Mouse (Mus musculus) neural tube, embryonic 14.5 days (tissue): ENCODE results near the gene 4922502D21Rik. TPM values are rescaled to one million over a fixed set of nuclear protein-coding genes. Genes with fewer than 3 reads are reported as not detected.
"Not testable (repeated sequence)": the region's sequence is repeated elsewhere in the genome, so short reads cannot be mapped to it uniquely, and the experiment has no call there.

Source experiments
- ATAC-seq: fragments of 200-750 bp; cut with Nextera tagmentation; 2 replicates; pipeline ENCODE4 v1.8.0; 2017; ENCODE audit warnings: low read depth, mild to moderate bottlenecking, moderate TSS enrichment, moderate library complexity
- H3K27ac ChIP-seq: fragments of 300-500 bp; sonication (generic); 2 replicates; pipeline ENCODE4 v1.5.1; 2014; ENCODE audit warnings: low read depth, mild to moderate bottlenecking, control low read depth, low read length, moderate library complexity, mixed read lengths
- H3K27me3 ChIP-seq: fragments of 300-500 bp; sonication (generic); 2 replicates; pipeline ENCODE4 v1.6.1; 2014; ENCODE audit warnings: low read length; ENCODE audit not compliant: control insufficient read depth, insufficient read depth
- H3K36me3 ChIP-seq: fragments of 300-500 bp; sonication (generic); 2 replicates; pipeline ENCODE4 v1.6.1; 2014; ENCODE audit warnings: low read length, mixed read lengths; ENCODE audit not compliant: control insufficient read depth, insufficient read depth
- H3K4me1 ChIP-seq: fragments of 300-500 bp; sonication (generic); 2 replicates; pipeline ENCODE4 v1.6.1; 2014; ENCODE audit warnings: low read length; ENCODE audit not compliant: control insufficient read depth, insufficient read depth
- H3K4me2 ChIP-seq: fragments of 300-500 bp; sonication (generic); 2 replicates; pipeline ENCODE4 v1.6.1; 2014; ENCODE audit warnings: mild to moderate bottlenecking, low read depth, low read length, control low read depth
- H3K4me3 ChIP-seq: fragments of 300-500 bp; sonication (generic); 2 replicates; pipeline ENCODE4 v1.5.1; 2014; ENCODE audit warnings: low read depth, low read length, control low read depth, mixed read lengths
- H3K9ac ChIP-seq: fragments of 300-500 bp; sonication (generic); replicated peaks from 2 replicates; pipeline ENCODE4 v1.6.1; 2014; ENCODE audit warnings: low read depth, mild to moderate bottlenecking, control low read depth, low read length, mixed read lengths
- H3K9me3 ChIP-seq: fragments of 300-500 bp; sonication (generic); 2 replicates; pipeline ENCODE4 v1.6.1; 2016; ENCODE audit warnings: low read length; ENCODE audit not compliant: control insufficient read depth
- WGBS: fragments of 180-500 bp; shearing (Covaris S2); extraction: QIAGEN DNeasy Blood & Tissue Kit; methylation state at CpG from one replicate; pipeline ENCODE4 v1.1.7; 2014; 5-methylcytosine and 5-hydroxymethylcytosine counted together
- polyA plus RNA-seq: library from polyadenylated mRNA; unstranded; fragments of >200 nt; fragmentation: Nextera tagmentation; extraction: Ambion mirVana; gene quantifications from 2 replicates; pipeline ENCODE4 v1.2.1, GENCODE M21; 2014

4922502D21Rik gene
- polyA plus RNA-seq, 1 experiment from 2014 or later, result not detected

- Histone ChIP-seq H3K4me2 (no peak overlapping the region), H3K9me3 (no peaks in the 10 kb centered on the region), H3K9ac (no peak overlapping the region), H3K36me3 (no peaks in the 10 kb centered on the region), H3K27ac (no peak overlapping the region), H3K27me3 (no peaks in the 10 kb centered on the region), H3K4me3 (no peak overlapping the region), H3K4me1 (no peaks in the 10 kb centered on the region)
- ATAC-seq, result no peak
- 95% methylated on average over 3 of the region's 3 CpGs for whole genome bisulfite sequencing
Observed at GRCm38 (mm10) chr6:129351091-129351490, 19.5 kb upstream of the 4922502D21Rik start.

- WGBS, result 65% methylated on average over 4 of the region's 4 CpGs
- no peak for ATAC-seq
- Histone ChIP-seq H3K4me2 (no peak overlapping the region), H3K9me3 (no peaks in the 10 kb centered on the region), H3K27ac (no peak overlapping the region), H3K4me1 (no peaks in the 10 kb centered on the region), H3K27me3 (no peaks in the 10 kb centered on the region), H3K9ac (no peak overlapping the region), H3K4me3 (no peak overlapping the region), H3K36me3 (no peaks in the 10 kb centered on the region)
Observed at GRCm38 (mm10) chr6:129349524-129350352, 18.1 kb upstream of the 4922502D21Rik start.

GRCm38 (mm10) chr6:129344408-129344807, 12.8 kb upstream of the 4922502D21Rik start:
- Histone ChIP-seq H3K27me3 (no peaks in the 10 kb centered on the region), H3K4me2 (no peak overlapping the region), H3K27ac (no peak overlapping the region), H3K36me3 (no peaks in the 10 kb centered on the region), H3K4me3 (no peak overlapping the region), H3K9me3 (no peaks in the 10 kb centered on the region), H3K9ac (no peak overlapping the region), H3K4me1 (no peaks in the 10 kb centered on the region)
- ATAC-seq, result no peak
- 82% methylated on average over 3 of the region's 3 CpGs for WGBS

GRCm38 (mm10) chr6:129342391-129342790, 10.8 kb upstream of the 4922502D21Rik start, which contains the start of gene Clec12a:
TSS of gene Clec12a (plus strand) at chr6:129342691.
- H3K27ac ChIP-seq, H3K36me3 ChIP-seq, H3K27me3 ChIP-seq, H3K9me3 ChIP-seq, H3K9ac ChIP-seq, H3K4me3 ChIP-seq, ATAC-seq, H3K4me1 ChIP-seq, H3K4me2 ChIP-seq: not testable (repeated sequence)
- WGBS, result 81% methylated on average over 4 of the region's 4 CpGs

GRCm38 (mm10) chr6:129337751-129338150, 6.2 kb upstream of the 4922502D21Rik start:
- H3K36me3 ChIP-seq, result no peaks in the 10 kb centered on the region
- H3K9ac ChIP-seq, result no peak overlapping the region
- no peaks in the 10 kb centered on the region for H3K27me3 ChIP-seq
- no peaks in the 10 kb centered on the region for H3K9me3 ChIP-seq
- H3K4me3 ChIP-seq, result no peak overlapping the region
- 83% methylated on average over 1 of the region's 1 CpGs for WGBS
- H3K4me2 ChIP-seq, result no peak overlapping the region
- no peak for ATAC-seq
- no peak overlapping the region for H3K27ac ChIP-seq
- H3K4me1 ChIP-seq, result no peaks in the 10 kb centered on the region

- Histone ChIP-seq H3K27ac (no peak overlapping the region), H3K4me1 (no peaks in the 10 kb centered on the region), H3K9ac (no peak overlapping the region), H3K27me3 (no peaks in the 10 kb centered on the region), H3K9me3 (no peaks in the 10 kb centered on the region), H3K36me3 (no peaks in the 10 kb centered on the region), H3K4me3 (no peak overlapping the region), H3K4me2 (peak overlapping the region; percentile 26; the same call in 1 of the 2 replicates)
- ATAC-seq, result peak; percentile 94
- WGBS, result 17% methylated on average over 11 of the region's 11 CpGs
Observed at GRCm38 (mm10) chr6:129333674-129334078, 2.1 kb upstream of the 4922502D21Rik start.

GRCm38 (mm10) chr6:129326568-129327150, 4.9 kb downstream of the 4922502D21Rik start:
- 69% methylated on average over 13 of the region's 13 CpGs for WGBS
- H3K4me2 ChIP-seq, result no peak overlapping the region

GRCm38 (mm10) chr6:129326016-129326415, 5.6 kb downstream of the 4922502D21Rik start:
- Histone ChIP-seq H3K4me2 (no peak overlapping the region), H3K9ac (no peak overlapping the region), H3K27ac (no peak overlapping the region), H3K4me3 (no peak overlapping the region), H3K27me3 (no peaks in the 10 kb centered on the region), H3K9me3 (no peaks in the 10 kb centered on the region), H3K36me3 (no peaks in the 10 kb centered on the region), H3K4me1 (no peaks in the 10 kb centered on the region)
- ATAC-seq, result no peak
- WGBS, result 82% methylated on average over 1 of the region's 1 CpGs

More at GRCm38 (mm10) chr6:129326568-129327150, 4.9 kb downstream of the 4922502D21Rik start:
- H3K36me3 ChIP-seq, result no peaks in the 10 kb centered on the region
- H3K9me3 ChIP-seq, result no peaks in the 10 kb centered on the region
- no peak for ATAC-seq
- no peaks in the 10 kb centered on the region for H3K4me1 ChIP-seq
- H3K27ac ChIP-seq, result no peak overlapping the region
- H3K27me3 ChIP-seq, result no peaks in the 10 kb centered on the region
- no peak overlapping the region for H3K4me3 ChIP-seq
- H3K9ac ChIP-seq, result no peak overlapping the region

- no peak overlapping the region for H3K4me3 ChIP-seq
- H3K9ac ChIP-seq, result no peak overlapping the region
- no peaks in the 10 kb centered on the region for H3K9me3 ChIP-seq
- 81% methylated on average over 4 of the region's 4 CpGs for WGBS
- ATAC-seq, result no peak
- H3K27ac ChIP-seq, result no peak overlapping the region
- H3K27me3 ChIP-seq, result no peaks in the 10 kb centered on the region
- no peaks in the 10 kb centered on the region for H3K4me1 ChIP-seq
- no peaks in the 10 kb centered on the region for H3K36me3 ChIP-seq
- no peak overlapping the region for H3K4me2 ChIP-seq
Observed at GRCm38 (mm10) chr6:129319331-129319730, 12.3 kb downstream of the 4922502D21Rik start.
